Mouse (Mus musculus): ENCODE measurements around the gene Cryzl1. TPM values are rescaled to one million over a fixed set of nuclear protein-coding genes. Genes with fewer than 3 reads are reported as not detected.

Gene Cryzl1
- total and polyA plus RNA-seq, 2 experiments from 2014 or later: 62.5 to 94.8 TPM

GRCm38 (mm10) chr16:91754957-91755356 lies 26.2 kb upstream of the Cryzl1 start:
- no peak for ATAC-seq
- no peak for DNase-seq
- WGBS: 92% methylated on average over 6 of the region's 6 CpGs
- Histone ChIP-seq H3K27me3 (ENCODE audit: insufficient read depth, low read length) (no peaks in the 10 kb centered on the region), H3K36me3 (ENCODE audit: insufficient read depth) (peaks cover 3% of the 10 kb centered on the region; the same call in 1 of the 2 replicates), H3K4me3 (ENCODE audit: low read depth, low read length) (no peak overlapping the region), H3K4me2 (ENCODE audit: low read depth) (no peak overlapping the region), H3K9me3 (ENCODE audit: low read length) (no peaks in the 10 kb centered on the region), H3K4me1 (ENCODE audit: insufficient read depth) (no peaks in the 10 kb centered on the region), H3K27ac (ENCODE audit: low read depth, low read length) (no peak overlapping the region), H3K9ac (no peak overlapping the region)
- no peak for TF ChIP-seq CTCF (IDR thresholded peaks at IDR 0.05; ENCODE audit: low read depth)

GRCm38 (mm10) chr16:91753611-91754010 lies 24.8 kb upstream of the Cryzl1 start:
- peaks cover 3% of the 10 kb centered on the region; the same call in 1 of the 2 replicates for H3K36me3 ChIP-seq (ENCODE audit: insufficient read depth)
- no peak overlapping the region for H3K27ac ChIP-seq (ENCODE audit: low read depth, low read length)
- 87% methylated on average over 4 of the region's 4 CpGs for WGBS
- no peak overlapping the region for H3K4me2 ChIP-seq (ENCODE audit: low read depth)
- no peaks in the 10 kb centered on the region for H3K9me3 ChIP-seq (ENCODE audit: low read length)
- H3K9ac ChIP-seq: no peak overlapping the region
- no peak overlapping the region for H3K4me3 ChIP-seq (ENCODE audit: low read depth, low read length)
- DNase-seq (no peak), ATAC-seq (no peak)
- TF ChIP-seq CTCF (IDR thresholded peaks at IDR 0.05; ENCODE audit: low read depth): no peak
- H3K4me1 ChIP-seq (ENCODE audit: insufficient read depth): no peaks in the 10 kb centered on the region
- no peaks in the 10 kb centered on the region for H3K27me3 ChIP-seq (ENCODE audit: insufficient read depth, low read length)

- no peaks in the 10 kb centered on the region for H3K9me3 ChIP-seq (ENCODE audit: low read length)
- WGBS: 75% methylated on average over 13 of the region's 13 CpGs
- DNase-seq (no peak), ATAC-seq (no peak)
- H3K9ac ChIP-seq: no peak overlapping the region
- no peak overlapping the region for H3K4me3 ChIP-seq (ENCODE audit: low read depth, low read length)
- H3K27me3 ChIP-seq (ENCODE audit: insufficient read depth, low read length): no peaks in the 10 kb centered on the region
- peaks cover 3% of the 10 kb centered on the region; the same call in 1 of the 2 replicates for H3K36me3 ChIP-seq (ENCODE audit: insufficient read depth)
- H3K27ac ChIP-seq (ENCODE audit: low read depth, low read length): no peak overlapping the region
- TF ChIP-seq CTCF (IDR thresholded peaks at IDR 0.05; ENCODE audit: low read depth): no peak
- H3K4me1 ChIP-seq (ENCODE audit: insufficient read depth): no peaks in the 10 kb centered on the region
- no peak overlapping the region for H3K4me2 ChIP-seq (ENCODE audit: low read depth)
These were observed 23.0 kb upstream of the Cryzl1 start for GRCm38 (mm10) chr16:91751644-91752385.

- Histone ChIP-seq H3K4me1 (ENCODE audit: insufficient read depth) (no peaks in the 10 kb centered on the region), H3K9ac (no peak overlapping the region), H3K4me3 (ENCODE audit: low read depth, low read length) (no peak overlapping the region), H3K27me3 (ENCODE audit: insufficient read depth, low read length) (no peaks in the 10 kb centered on the region), H3K4me2 (ENCODE audit: low read depth) (no peak overlapping the region), H3K36me3 (ENCODE audit: insufficient read depth) (peaks cover 3% of the 10 kb centered on the region; the same call in 1 of the 2 replicates), H3K9me3 (ENCODE audit: low read length) (no peaks in the 10 kb centered on the region), H3K27ac (ENCODE audit: low read depth, low read length) (no peak overlapping the region)
- no peak for TF ChIP-seq CTCF (IDR thresholded peaks at IDR 0.05; ENCODE audit: low read depth)
- WGBS: 91% methylated on average over 6 of the region's 6 CpGs
- DNase-seq: no peak
- ATAC-seq: no peak
These were observed 18.8 kb upstream of the Cryzl1 start for GRCm38 (mm10) chr16:91747567-91747966.

GRCm38 (mm10) chr16:91746101-91746950 lies 17.6 kb upstream of the Cryzl1 start:
- 44% methylated on average over 14 of the region's 14 CpGs for WGBS
- H3K36me3 ChIP-seq (ENCODE audit: insufficient read depth): peaks cover 3% of the 10 kb centered on the region; the same call in 1 of the 2 replicates
- no peak overlapping the region for H3K27ac ChIP-seq (ENCODE audit: low read depth, low read length)
- no peaks in the 10 kb centered on the region for H3K9me3 ChIP-seq (ENCODE audit: low read length)
- H3K4me1 ChIP-seq (ENCODE audit: insufficient read depth): no peaks in the 10 kb centered on the region
- H3K27me3 ChIP-seq (ENCODE audit: insufficient read depth, low read length): no peaks in the 10 kb centered on the region
- no peak overlapping the region for H3K9ac ChIP-seq
- no peak overlapping the region for H3K4me2 ChIP-seq (ENCODE audit: low read depth)
- H3K4me3 ChIP-seq (ENCODE audit: low read depth, low read length): no peak overlapping the region
- DNase-seq: no peak
- ATAC-seq: peak; percentile 23; the same call in 1 of the 2 replicates
- no peak for TF ChIP-seq CTCF (IDR thresholded peaks at IDR 0.05; ENCODE audit: low read depth)

- Histone ChIP-seq H3K9me3 (ENCODE audit: low read length) (no peaks in the 10 kb centered on the region), H3K4me1 (ENCODE audit: insufficient read depth) (no peaks in the 10 kb centered on the region), H3K4me2 (ENCODE audit: low read depth) (no peak overlapping the region), H3K27ac (ENCODE audit: low read depth, low read length) (no peak overlapping the region), H3K36me3 (ENCODE audit: insufficient read depth) (no peaks in the 10 kb centered on the region), H3K4me3 (ENCODE audit: low read depth, low read length) (no peak overlapping the region), H3K27me3 (ENCODE audit: insufficient read depth, low read length) (no peaks in the 10 kb centered on the region), H3K9ac (no peak overlapping the region)
- ATAC-seq: no peak
- 77% methylated on average over 7 of the region's 7 CpGs for WGBS
- TF ChIP-seq CTCF (IDR thresholded peaks at IDR 0.05; ENCODE audit: low read depth): no peak
- no peak for DNase-seq
These were observed 14.3 kb upstream of the Cryzl1 start for GRCm38 (mm10) chr16:91743055-91743454.

- Histone ChIP-seq H3K36me3 (ENCODE audit: insufficient read depth) (no peaks in the 10 kb centered on the region), H3K9me3 (ENCODE audit: low read length) (no peaks in the 10 kb centered on the region), H3K27me3 (ENCODE audit: insufficient read depth, low read length) (no peaks in the 10 kb centered on the region), H3K4me3 (ENCODE audit: low read depth, low read length) (no peak overlapping the region), H3K4me2 (ENCODE audit: low read depth) (no peak overlapping the region), H3K27ac (ENCODE audit: low read depth, low read length) (no peak overlapping the region), H3K4me1 (ENCODE audit: insufficient read depth) (peaks cover 4% of the 10 kb centered on the region; the same call in 1 of the 2 replicates), H3K9ac (no peak overlapping the region)
- TF ChIP-seq CTCF (IDR thresholded peaks at IDR 0.05; ENCODE audit: low read depth): no peak
- DNase-seq: no peak
- WGBS: 62% methylated on average over 7 of the region's 7 CpGs
- ATAC-seq: no peak
These were observed 12.1 kb upstream of the Cryzl1 start for GRCm38 (mm10) chr16:91740918-91741255.
